Mouse (Mus musculus): Measurements from ENCODE around the gene Nkd1.

Nkd1 gene

GRCm38 (mm10) chr8:88572941-88573645 is 51.9 kb downstream of the Nkd1 start:
- DNase-seq (ENCODE audit: low read depth, low spot score) = no peak

DNA sequence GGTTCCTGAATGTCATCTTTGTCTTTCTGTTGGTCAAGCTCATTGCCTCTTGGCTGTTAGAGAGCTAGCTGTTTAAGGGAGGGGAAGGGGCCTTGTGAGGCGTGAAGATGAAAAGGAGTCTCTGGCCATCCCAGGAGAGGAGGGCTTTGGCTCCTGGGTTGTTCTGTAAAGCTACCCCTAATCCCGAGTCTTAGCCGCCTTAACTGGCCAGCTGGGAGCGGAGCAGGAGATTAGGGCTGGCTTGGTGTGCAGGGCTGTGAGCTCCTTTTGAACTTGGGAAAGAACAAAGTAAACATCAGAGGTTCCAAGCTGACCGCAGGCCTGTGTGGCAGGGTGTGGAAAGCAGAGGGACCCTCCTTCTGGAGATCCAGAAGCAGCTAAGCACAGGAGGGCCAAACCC is 53.8 kb downstream of the Nkd1 start:
- no peak for DNase-seq (ENCODE audit: low read depth, low spot score)

DNA sequence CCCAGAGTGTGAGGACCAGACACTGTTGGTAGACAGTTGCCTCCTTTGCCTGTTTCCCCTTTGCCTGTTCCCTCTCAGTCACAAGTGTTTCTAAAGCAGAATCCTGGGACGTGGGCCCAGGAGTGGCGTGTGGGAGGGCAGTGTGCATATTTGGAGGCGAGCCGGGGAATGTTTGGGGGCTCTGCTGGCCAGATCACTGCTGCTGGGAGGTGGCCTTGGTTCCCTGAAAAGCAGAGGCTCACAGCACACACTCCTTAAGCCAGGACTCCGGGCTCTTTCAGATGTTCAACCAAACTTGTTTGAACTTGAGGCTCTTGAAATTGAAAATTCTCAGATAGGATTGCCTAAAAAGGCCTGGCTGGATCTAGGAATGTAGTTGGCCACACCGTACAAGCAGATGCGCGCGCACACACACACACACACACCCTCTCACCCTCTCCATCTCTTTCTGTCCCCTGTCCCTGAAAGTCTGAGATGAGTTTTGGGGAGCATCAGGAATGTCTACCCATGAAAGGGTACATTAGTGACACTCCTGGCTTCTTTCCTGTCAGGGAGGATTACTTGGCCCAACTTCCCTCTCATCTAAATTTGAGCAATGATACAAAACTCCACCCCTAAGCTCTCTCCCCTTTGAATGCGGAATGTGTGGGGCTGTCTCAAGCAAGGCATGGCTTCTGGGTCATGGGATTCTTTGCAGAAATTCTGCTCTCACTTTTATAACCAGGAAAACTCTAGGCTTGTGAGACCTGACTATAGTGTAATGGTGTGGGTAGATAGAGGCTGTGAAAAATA is 55.4 kb downstream of the Nkd1 start:
- DNase-seq (ENCODE audit: low read depth, low spot score) = no peak

DNA sequence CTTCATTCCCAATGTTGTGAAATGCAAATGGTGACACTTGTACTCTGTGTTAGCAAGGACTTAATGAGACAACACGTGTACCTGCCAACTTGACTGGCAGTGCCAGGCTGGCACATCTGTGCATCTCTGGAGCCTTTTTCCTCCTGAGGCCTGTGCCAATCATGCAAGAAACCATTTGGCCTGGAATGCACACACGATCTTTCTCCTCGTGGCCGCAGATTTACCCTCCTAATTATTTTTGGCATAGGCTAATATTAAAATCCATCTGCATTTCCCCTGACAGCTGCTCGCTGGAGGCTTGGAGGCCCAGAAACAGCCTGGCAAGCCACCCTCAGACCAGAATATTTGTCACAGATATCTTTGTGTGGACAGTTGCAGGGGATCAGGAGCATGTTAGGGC is 56.5 kb downstream of the Nkd1 start:
- no peak for DNase-seq (ENCODE audit: low read depth, low spot score)

- no peak for DNase-seq (ENCODE audit: low read depth, low spot score)
These were observed 57.4 kb downstream of the Nkd1 start for GRCm38 (mm10) chr8:88578413-88579175.

DNA sequence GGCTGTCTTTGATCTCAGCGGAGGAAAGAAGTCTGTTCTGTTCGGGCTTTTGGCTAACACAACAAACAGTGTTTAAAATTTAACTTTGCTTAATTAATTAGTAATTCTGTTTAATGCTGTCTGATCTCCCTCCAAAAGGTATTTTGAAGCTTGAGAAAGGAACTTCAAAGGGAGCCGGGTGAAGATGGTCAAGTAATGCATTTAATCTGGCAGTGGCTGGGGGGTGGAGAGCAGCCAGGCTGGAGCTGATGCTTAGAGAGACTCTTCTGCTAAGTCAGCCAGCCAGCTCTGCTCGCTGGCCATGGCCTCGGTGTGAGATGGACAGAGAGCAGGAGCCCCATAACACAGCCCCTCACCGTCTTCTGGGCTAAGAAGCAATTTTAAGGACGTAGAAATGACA is 58.1 kb downstream of the Nkd1 start:
- no peak for DNase-seq (ENCODE audit: low read depth, low spot score)

DNA sequence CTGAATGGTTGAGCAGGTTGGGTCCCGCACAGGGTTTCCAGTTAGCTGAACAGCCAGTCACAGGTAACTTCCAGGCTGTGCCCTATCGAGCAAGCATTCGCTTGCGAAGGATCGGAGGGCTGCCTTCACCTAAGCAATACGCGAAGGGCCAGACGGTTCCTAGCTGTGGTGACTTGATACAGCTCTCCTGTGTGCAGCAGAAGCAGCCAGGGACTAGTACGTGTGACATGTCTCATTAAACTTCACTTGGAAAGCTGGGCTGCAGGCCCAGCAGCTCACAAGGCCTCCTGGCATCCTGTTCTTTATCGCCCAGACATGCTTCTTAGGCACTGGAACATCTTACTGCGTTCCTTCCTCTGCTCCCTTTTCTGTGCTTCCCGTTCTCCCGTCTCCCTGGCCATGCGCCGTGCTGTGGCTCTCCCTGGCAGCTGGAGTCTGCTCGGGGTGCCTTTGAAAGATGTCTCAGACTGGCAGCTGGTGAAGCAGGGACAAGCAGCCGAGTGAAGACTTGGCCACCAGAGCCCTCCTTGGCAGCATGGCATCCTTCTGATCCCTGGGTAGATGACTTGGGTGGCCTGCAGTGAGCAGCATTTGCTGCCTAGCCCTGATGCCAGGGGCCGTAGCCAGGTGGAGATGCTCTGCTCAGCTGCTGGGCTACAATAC is 58.6 kb downstream of the Nkd1 start:
- no peak for DNase-seq (ENCODE audit: low read depth, low spot score)

GRCm38 (mm10) chr8:88580785-88581184 is 59.6 kb downstream of the Nkd1 start:
- no peak for DNase-seq (ENCODE audit: low read depth, low spot score)

- DNase-seq (ENCODE audit: low read depth, low spot score) = no peak
These were observed 62.7 kb downstream of the Nkd1 start for GRCm38 (mm10) chr8:88583863-88584262.

GRCm38 (mm10) chr8:88588205-88588889 is 67.2 kb downstream of the Nkd1 start:
- no peak for DNase-seq (ENCODE audit: low read depth, low spot score)

- no peak for DNase-seq (ENCODE audit: low read depth, low spot score)
These were observed 69.1 kb downstream of the Nkd1 start for GRCm38 (mm10) chr8:88590226-88590625.

DNA sequence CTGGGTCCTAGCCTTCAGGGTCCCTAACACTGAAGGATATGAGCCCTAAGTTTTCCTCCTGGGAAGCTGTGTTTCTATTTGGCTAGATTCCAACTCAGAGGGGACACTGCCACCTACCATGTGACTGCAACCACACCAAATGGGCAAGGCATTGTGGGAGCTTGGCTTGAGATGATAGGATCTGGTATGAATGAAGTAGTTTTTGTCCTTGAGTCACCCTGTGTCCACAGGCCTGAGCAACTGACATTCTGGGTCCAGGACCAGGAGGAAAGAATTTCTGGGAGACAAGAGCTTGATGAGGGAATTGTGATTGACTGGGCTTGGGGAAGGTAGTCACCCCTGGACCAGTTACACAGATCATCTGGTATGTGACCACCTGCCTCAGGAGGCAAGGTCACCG is 72.8 kb downstream of the Nkd1 start:
- no peak for DNase-seq (ENCODE audit: low read depth, low spot score)

DNA sequence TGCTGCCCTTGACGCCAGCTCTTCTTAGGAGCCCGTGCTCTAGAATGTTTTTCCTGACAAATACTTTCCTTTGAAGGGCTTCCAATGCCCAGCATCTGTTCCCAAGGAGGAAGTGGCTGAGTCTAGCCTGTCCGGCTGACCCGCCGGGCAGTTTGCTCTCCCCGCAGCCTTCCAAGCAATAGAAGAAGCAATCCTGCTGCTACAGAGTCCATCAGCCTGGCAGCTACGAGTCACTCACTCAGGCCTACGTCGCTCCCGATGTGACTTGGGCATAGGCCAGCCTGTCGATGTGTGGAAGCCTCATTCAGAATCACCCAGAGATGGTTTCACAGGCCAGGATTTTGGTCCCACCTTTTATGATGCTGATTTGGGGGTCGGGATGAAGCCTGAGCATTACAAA is 74.9 kb downstream of the Nkd1 start:
- DNase-seq (ENCODE audit: low read depth, low spot score) = no peak

GRCm38 (mm10) chr8:88598578-88598977 is 77.4 kb downstream of the Nkd1 start:
- DNase-seq (ENCODE audit: low read depth, low spot score) = no peak

- DNase-seq (ENCODE audit: low read depth, low spot score) = no peak
These were observed 78.3 kb downstream of the Nkd1 start for GRCm38 (mm10) chr8:88599491-88599890.

- no peak for DNase-seq (ENCODE audit: low read depth, low spot score)
These were observed 82.4 kb downstream of the Nkd1 start for GRCm38 (mm10) chr8:88603446-88603989.

- DNase-seq (ENCODE audit: low read depth, low spot score) = peak; percentile 71
These were observed 83.2 kb downstream of the Nkd1 start for GRCm38 (mm10) chr8:88604065-88605038.

DNA sequence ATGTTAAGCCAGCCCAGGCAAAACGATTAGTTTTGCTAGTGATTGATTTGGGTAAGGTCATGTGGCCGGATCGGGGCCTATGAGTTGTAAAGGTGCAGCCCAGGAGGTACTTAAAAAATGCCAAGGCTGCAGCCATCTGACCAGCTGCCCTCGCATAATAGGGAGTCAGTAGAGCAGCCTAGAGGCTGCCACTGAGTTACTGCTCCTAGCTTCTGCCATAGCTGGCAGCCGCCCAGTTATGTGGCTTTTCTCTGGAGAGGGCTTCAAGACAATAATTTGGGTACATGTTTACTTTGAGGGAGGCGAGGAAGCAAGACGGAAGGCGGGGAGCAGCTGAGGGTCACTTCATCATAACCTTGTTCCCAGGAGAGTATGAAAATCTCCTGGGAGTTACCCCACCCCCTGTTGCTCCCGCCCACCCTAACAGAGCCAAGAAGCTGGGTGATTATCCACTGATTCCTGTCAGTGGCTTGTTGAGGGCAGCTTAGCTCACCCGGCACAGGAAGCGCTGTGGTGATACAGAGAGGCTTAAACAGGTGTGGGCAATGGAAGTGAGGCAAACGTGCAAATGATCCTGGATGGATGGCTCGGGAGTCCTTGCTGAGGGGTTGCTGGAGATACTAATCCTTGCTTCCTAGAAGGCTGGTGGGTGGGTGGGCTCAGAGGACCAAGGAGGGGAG is 84.3 kb downstream of the Nkd1 start:
- DNase-seq (ENCODE audit: low read depth, low spot score) = no peak

DNA sequence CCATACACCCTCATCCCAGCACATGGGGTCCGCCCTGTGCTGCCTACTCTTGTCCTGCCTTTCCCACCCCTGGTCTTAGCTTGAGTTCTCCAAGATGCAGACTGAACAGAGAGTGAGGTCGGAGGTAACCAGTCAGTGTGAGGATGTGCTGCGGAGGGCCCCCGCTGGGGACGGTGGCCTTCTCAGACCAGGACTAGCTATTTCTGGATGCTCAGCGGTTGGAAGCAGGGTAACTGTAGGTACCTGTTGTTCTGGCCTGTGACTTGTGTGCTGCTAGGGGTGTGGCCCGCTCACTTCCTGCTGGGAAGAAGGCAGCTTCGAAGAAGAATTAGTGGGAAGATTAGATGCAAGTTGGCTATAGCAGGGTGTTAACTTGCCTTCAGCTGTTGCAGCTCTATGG is 87.9 kb downstream of the Nkd1 start:
- no peak for DNase-seq (ENCODE audit: low read depth, low spot score)
